In genomic region chr10:10737041-10737681, GRCm38 (mm10) we compare ENCODE assay signal across 12 mouse cellular contexts. TPM values are rescaled to one million over a fixed set of nuclear protein-coding genes. Genes with fewer than 3 reads are reported as not detected.
DNase-seq lines count a peak whose midpoint lies in the region; ATAC-seq lines count a peak whose summit lies in the region.
"Had no signal": no experiment of that assay in that cellular context is flagged by ENCODE, and none has a peak within 500 bp of the region (broad histone marks: within the 10 kb centered on the region; RNA-seq: fewer than 3 reads in every experiment).

No protein-coding gene starts in this region.

- no peak overlapping the region for H3K4me3 ChIP-seq in limb, embryonic 13.5 days
- H3K4me3 ChIP-seq in limb, embryonic 10.5 days: no peak overlapping the region
- H3K4me3 ChIP-seq: embryonic facial prominence, embryonic 13.5 days had no signal

- H3K4me1 ChIP-seq in limb, embryonic 13.5 days: no peaks in the 10 kb centered on the region
- H3K4me1 ChIP-seq in limb, embryonic 10.5 days: no peaks in the 10 kb centered on the region

- H3K9me3 ChIP-seq in limb, embryonic 13.5 days: no peaks in the 10 kb centered on the region
- no peaks in the 10 kb centered on the region for H3K9me3 ChIP-seq in limb, embryonic 10.5 days (replicated peaks)
- H3K9me3 ChIP-seq: embryonic facial prominence, embryonic 13.5 days had no signal

- 44% methylated on average over 1 of the region's 1 CpGs for WGBS in limb, embryonic 13.5 days
- 84% methylated on average over 1 of the region's 1 CpGs for WGBS in limb, embryonic 10.5 days

- no peak overlapping the region for H3K27ac ChIP-seq in limb, embryonic 13.5 days
- no peak overlapping the region for H3K27ac ChIP-seq in limb, embryonic 10.5 days
- H3K27ac ChIP-seq: embryonic facial prominence, embryonic 13.5 days had no signal

- DNase-seq in adrenal gland, adult 2 months: peak; percentile 6
- DNase-seq in adrenal gland, adult 8-10 months: no peak
- no peak for DNase-seq in limb, embryonic 10.5 days (ENCODE audit: low spot score)
- peak; percentile 47 to 63 for DNase-seq in layer of hippocampus, adult 8-10 months (ENCODE audit: low spot score in 2 of 2)
- peak; percentile 33 to 52 for DNase-seq in right cerebral cortex, adult 2 months (ENCODE audit: low spot score in 2 of 2)
- DNase-seq in neural tube, embryonic 10.5 days (ENCODE audit: extremely low spot score, low spot score): no peak
- DNase-seq in gastrocnemius, adult 8-10 months (ENCODE audit: low spot score in 2 of 2): no peak

- no peaks in the 10 kb centered on the region for H3K36me3 ChIP-seq in limb, embryonic 13.5 days
- H3K36me3 ChIP-seq in limb, embryonic 10.5 days: no peaks in the 10 kb centered on the region
- H3K36me3 ChIP-seq: embryonic facial prominence, embryonic 13.5 days had no signal

- no peak overlapping the region for H3K4me2 ChIP-seq in limb, embryonic 13.5 days (replicated peaks)
- H3K4me2 ChIP-seq: embryonic facial prominence, embryonic 13.5 days had no signal

- no peak overlapping the region for H3K9ac ChIP-seq in limb, embryonic 13.5 days
- H3K9ac ChIP-seq: embryonic facial prominence, embryonic 13.5 days had no signal

- no peaks in the 10 kb centered on the region for H3K27me3 ChIP-seq in limb, embryonic 13.5 days
- no peaks in the 10 kb centered on the region for H3K27me3 ChIP-seq in limb, embryonic 10.5 days (ENCODE audit: low read depth, poor library complexity, severe bottlenecking)
- H3K27me3 ChIP-seq: embryonic facial prominence, embryonic 13.5 days had no signal

- ATAC-seq in limb, embryonic 13.5 days (ENCODE audit: low FRiP score, low read depth): peak; percentile 61
- ATAC-seq: inflammation-experienced regulatory T-cells, adult 6 months had no signal

RNA-seq across cellular contexts. Expression of gene Gm10944, which starts 56.0 kb away (rescaled TPM):
- not detected for total RNA-seq in adrenal gland, adult 2 months (2021)
- not detected in 2 replicates for polyA plus RNA-seq in adrenal gland, adult 2 months (2012; rRNA removed)
- not detected for total RNA-seq in adrenal gland, adult 8-10 months (2022)
- polyA plus RNA-seq in limb, embryonic 13.5 days (2015; fragmentation: Nextera tagmentation; extraction: Ambion mirVana): not detected in 2 replicates
- polyA plus RNA-seq in limb, embryonic 10.5 days (2016; fragmentation: Nextera tagmentation; extraction: Ambion mirVana): not detected in 2 replicates
- not detected for total RNA-seq in layer of hippocampus, adult 8-10 months (2022)
- not detected for total RNA-seq in gastrocnemius, adult 8-10 months (2022)
- total RNA-seq: megakaryocyte, adult 5-6 weeks had no signal
- polyA plus RNA-seq: embryonic facial prominence, embryonic 13.5 days; inflammation-experienced regulatory T-cells, adult 6 months; small intestine, adult 2 months had no signal

Comparison
In these comparisons a context has a peak if more than half of its experiments do, and no peak if none do; other contexts are left out.
1. DNase-seq: peak in adrenal gland, adult 2 months (single experiment), layer of hippocampus, adult 8-10 months (2 of 2) and right cerebral cortex, adult 2 months (2 of 2); none in adrenal gland, adult 8-10 months (single experiment), limb, embryonic 10.5 days (single experiment), neural tube, embryonic 10.5 days (single experiment) and gastrocnemius, adult 8-10 months (0 of 2).